Mouse (Mus musculus): ENCODE data around the gene Smc5. TPM values are rescaled to one million over a fixed set of nuclear protein-coding genes. Genes with fewer than 3 reads are reported as not detected.
A peak's percentile ranks its signal among the peaks of the same experiment; 100 is the strongest.

The Smc5 gene
- total RNA-seq, 2 experiments from 2014 or later: 19.6 to 22.7 TPM

- intact Hi-C loops (cut with DNase I): no loop called here
- DNase-seq: no peak
These were observed 82.2 kb downstream of the Smc5 start for GRCm38 (mm10) chr19:23191486-23191885.

DNA sequence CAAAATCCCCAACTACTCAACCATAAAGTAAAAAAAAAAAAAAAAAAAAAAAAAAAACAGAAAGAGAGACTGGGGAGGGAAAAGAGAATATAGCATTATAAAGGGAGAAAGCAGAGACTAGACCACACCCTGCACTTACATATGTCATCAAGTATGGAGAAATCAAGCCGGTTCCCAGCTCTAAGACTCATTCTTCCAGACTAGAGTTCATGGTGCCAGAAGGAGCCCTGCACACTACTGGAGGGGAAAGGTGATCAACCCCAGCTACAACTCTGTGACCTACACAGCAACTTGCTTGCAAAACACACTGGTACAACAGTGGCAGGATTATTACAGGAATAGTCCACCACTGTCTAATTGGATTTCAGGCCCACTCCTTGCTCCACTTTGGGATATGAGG is 84.0 kb downstream of the Smc5 start:
- no peak for DNase-seq

DNA sequence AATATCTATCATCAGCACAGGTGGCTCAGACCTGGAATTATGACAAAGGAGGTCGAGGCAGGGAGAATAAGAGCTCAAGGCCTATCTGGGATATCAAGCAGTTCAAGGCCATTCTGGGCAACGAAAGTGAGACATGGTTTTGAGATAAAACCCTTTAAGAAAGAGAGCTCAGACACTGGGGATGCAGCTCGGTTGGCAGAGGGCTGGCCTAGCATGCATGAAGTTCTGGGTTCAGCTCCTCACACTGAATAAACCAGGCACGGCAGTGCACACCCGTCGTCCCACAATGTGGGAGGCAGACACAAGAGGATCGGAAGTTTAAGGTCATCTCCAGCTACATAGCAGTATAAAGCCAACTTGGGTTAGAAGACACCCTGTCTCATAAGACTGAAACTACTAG is 84.7 kb downstream of the Smc5 start:
- intact Hi-C loops (cut with DNase I): no loop called here
- DNase-seq: no peak

More for the DNA sequence above, 84.0 kb downstream of the Smc5 start:
- intact Hi-C loops (cut with DNase I): no loop called here

GRCm38 (mm10) chr19:23187732-23188131 is 86.0 kb downstream of the Smc5 start:
- intact Hi-C loops (cut with DNase I): no loop called here
- no peak for DNase-seq

- intact Hi-C loops (cut with DNase I): no loop called here
- DNase-seq: no peak
These were observed 89.6 kb downstream of the Smc5 start for GRCm38 (mm10) chr19:23184068-23184467.

- DNase-seq: no peak
- intact Hi-C loops (cut with DNase I): no loop called here
These were observed 90.2 kb downstream of the Smc5 start for GRCm38 (mm10) chr19:23183493-23183892.

DNA sequence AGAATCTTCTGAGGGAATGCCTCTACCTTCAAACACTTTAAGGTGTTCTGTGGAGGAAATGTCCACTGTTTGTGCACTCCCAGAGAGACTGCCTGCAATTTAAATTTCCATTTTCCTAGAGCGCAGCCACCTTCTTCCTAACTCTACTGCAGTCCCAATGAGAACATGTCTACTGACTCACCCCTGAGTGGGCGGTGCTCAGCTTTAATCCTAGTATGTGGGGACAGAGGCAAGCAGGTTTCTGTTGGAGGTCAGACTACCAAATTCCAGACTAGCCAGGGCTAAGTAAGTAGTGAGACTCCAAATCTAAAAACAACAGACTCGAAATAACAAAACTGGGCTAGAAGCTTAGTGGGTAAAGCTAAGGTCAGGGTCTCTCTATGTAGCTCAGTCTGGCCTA is 95.2 kb downstream of the Smc5 start:
- no peak for DNase-seq
- intact Hi-C loops (cut with DNase I): no loop called here

DNA sequence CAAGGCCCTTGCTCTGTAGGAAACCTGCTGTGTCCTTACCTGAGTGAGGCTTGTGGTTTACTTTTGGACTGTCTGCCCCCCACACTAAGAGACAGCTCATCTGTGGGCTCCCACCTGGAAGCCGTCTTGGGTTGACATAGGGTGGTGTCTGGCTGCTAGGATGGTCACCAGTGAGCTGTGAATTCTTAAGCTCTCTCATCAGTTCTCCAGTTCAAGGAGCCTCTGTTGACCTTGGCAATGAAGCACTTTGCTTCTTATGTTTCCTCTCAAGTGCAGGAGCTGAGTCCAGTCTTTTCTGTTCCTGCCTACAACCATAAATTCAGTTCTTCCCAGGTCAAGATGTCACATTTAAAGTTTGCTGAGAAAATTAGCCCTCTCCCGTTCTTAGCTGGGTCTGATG is 98.2 kb downstream of the Smc5 start:
- no peak for DNase-seq
- intact Hi-C loops (cut with DNase I): no loop called here

GRCm38 (mm10) chr19:23175090-23175489 is 98.6 kb downstream of the Smc5 start:
- no peak for DNase-seq
- intact Hi-C loops (cut with DNase I): no loop called here

- intact Hi-C loops (cut with DNase I): no loop called here
- DNase-seq: no peak
These were observed 102.6 kb downstream of the Smc5 start for GRCm38 (mm10) chr19:23171136-23171535.

DNA sequence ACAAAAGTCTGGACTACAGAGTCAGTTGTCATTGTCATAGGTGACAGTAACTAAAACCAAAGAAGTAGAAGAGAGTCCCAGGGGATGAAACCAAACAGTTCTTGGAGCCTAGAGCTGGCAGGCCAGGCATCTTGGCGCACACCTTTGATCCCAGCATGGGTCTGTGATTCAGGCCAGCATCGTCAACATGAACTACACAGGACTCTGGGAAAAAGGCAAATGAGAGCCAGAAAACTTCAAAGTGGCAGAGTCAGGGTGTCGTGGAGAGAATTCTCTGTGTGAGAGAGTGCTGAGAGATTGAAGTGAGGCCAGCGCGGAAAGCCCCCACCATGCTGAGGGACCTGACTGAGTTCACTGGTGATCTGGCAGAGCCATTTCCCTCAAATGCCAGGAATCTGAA is 103.2 kb downstream of the Smc5 start:
- DNase-seq: no peak
- intact Hi-C loops (cut with DNase I): no loop called here

GRCm38 (mm10) chr19:23169659-23170050 is 104.0 kb downstream of the Smc5 start:
- intact Hi-C loops (cut with DNase I): no loop called here
- DNase-seq: no peak

DNA sequence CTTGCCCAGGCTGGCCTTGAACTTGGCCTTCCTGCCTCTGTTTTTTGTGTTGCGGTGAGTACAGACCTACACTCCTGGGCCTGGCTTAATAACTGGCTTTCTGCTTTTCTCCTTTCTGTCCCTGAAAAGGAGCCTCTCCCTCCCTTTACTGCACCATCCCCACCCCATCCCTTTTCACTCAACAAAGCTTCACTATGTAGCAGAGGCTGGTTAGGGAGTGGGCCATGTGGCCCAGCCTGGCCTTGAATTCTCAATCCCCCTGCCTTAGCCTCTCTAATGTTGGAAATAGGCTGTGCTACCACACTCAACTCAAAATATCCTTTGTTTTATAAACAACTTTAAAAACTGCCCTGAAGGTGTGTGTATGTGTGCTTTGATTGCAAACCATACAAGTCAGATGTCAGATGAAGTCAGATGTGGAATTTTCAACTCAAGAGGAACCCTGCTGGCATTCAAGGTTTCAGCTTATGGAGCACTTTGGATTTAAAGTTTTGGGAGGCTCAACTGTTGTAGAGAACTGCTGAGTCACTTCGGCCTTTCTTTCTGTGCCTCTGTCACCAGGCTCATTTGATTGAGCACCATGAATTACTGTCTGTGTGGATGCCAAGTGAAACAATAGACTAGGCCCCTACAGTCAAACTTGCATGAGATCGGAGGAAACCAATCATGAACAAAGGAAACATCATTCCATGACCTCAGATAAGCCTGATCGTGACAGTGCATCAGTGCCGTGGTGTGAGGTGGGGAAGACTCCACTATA is 104.6 kb downstream of the Smc5 start:
- DNase-seq: no peak
- intact Hi-C loops (cut with DNase I): no loop called here

DNA sequence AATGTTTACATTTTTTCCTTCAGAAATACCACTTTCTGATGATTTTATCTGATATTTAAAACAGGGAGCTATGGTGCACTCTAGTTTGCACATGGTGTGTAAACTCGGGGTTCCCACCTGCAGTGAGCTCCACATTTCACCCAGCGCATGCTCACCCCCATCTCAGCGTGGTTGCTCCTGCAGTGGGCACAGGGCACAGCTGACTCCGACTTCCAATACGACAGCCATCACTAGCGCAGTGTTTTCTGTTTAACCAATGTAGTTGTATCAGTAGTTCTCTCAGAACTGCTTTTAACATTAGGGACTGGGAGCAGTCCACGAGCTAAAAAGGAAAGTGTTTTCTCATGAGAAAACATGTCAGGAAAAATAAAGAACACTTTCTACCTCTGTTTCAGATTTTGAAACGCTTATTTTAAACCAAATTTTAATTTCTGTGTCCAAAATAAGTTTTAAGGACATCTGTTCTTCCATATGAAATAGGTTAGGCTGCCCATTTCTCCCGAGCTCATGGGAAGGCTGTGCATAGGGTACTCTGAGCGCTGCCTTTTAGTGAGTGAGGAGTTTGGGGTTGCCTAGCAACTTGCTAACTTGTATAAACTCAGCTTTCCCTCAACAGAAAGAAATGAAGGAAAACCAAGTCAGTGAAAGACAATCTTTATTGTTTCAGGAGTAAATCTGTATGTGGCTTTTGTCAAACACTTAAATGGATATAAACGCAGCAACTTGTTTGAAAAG is 107.0 kb downstream of the Smc5 start:
- DNase-seq: no peak
- intact Hi-C loops (cut with DNase I): no loop called here

- intact Hi-C loops (cut with DNase I): no loop called here
- peak in 1 of 2 experiments; percentile 17 for DNase-seq
These were observed 109.0 kb downstream of the Smc5 start for GRCm38 (mm10) chr19:23164651-23165240.

DNA sequence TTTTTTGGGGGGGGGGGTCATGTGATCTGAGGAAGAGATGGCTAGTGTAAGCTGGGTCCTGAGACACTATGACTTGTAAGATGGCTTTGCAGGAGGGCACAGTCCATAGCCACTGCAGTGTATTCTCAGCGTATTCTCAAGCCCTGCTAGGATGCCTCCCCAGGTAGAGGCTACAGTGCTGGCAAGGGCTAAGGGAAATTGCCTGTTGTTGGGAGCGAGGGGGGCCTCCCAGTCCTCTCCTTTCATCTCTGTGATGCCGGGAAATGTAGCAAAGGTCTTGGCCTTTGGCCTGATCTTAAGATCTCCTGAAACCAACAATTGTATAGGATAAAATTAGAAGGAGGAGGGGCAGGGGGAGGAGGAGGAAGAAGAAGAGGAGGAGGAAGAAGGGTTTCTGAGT is 110.3 kb downstream of the Smc5 start:
- intact Hi-C loops (cut with DNase I): no loop called here
- DNase-seq: no peak

GRCm38 (mm10) chr19:23162877-23163276 is 110.8 kb downstream of the Smc5 start:
- no peak for DNase-seq
- intact Hi-C loops (cut with DNase I): no loop called here

DNA sequence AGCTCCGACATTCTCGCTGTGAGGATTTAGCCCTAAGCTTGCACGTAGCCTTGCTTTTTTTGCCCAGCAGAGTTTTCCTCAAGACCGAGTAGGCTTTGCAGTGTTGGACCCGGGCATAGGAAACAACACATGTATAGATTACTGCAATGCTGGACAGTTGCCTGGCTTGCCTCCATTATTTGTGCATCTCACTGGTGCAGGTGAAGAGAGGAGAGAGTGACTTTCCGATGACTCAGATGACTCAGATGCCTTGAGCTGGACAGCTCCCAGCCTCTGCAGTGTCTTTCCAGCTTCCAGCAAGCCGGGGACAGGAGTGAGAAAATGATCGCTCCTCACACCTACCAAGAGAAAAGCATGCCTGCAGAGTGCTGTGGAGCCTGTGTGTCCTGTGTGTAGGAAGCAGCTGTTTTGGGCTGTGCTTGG is 111.3 kb downstream of the Smc5 start:
- DNase-seq: peak in 1 of 2 experiments; percentile 52
- intact Hi-C loops (cut with DNase I): no loop called here

DNA sequence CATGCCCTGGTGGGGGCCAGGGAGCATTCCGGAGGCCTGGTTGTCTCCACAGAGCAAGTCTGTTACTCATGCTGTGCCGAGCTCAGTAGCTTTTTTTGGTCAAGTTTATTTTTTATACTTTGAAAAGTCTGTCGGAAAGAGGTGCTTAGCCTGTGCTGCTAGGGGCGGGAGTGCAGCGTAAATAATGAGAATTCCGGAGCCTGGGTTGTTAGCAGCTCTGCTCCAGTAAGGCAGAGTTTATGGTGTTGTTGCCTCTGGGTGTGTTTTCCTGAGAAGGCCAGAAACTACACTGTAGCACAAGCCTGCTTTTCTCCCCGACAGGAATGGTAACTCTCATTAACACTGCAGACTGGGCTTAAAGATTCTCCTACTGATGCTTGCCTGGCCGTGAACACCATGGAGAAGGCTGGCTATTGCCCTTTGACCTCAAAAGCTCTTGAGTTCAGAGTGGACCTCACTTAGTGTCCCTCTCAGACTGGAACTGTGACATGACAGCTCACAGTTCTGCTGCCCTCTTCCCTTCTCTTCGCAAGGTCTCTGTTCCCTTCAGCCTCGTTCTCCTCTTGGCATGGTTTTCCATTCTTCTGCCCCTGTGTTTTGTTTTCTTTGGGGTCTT is 113.8 kb downstream of the Smc5 start:
- DNase-seq: no peak
- intact Hi-C loops (cut with DNase I): no loop called here
